Mouse (Mus musculus) small intestine, adult 2 months (tissue): ENCODE data around the gene Pacsin3.

Experiments used
- CTCF ChIP-seq: fragments of 200-500 bp; IDR thresholded peaks from 2 replicates; pipeline ENCODE4 v1.5.1; 2012; ENCODE audit warnings: low read depth, mild to moderate bottlenecking, control low read depth, inconsistent platforms, low read length, moderate library complexity, mixed read lengths; ENCODE audit not compliant: insufficient replicate concordance, insufficient read length; ENCODE audit errors: extremely low read depth
- POLR2A ChIP-seq: fragments of 200-500 bp; IDR thresholded peaks from 2 replicates; pipeline ENCODE4 v1.6.1; 2012; ENCODE audit warnings: low read depth, mild to moderate bottlenecking, control low read depth, inconsistent platforms, low read length, moderate library complexity

GRCm38 (mm10) chr2:91213311-91213710 is 42.4 kb upstream of the Pacsin3 start:
- TF ChIP-seq CTCF, result no peak
- TF ChIP-seq POLR2A, result no peak
